In the genomic region with DNA sequence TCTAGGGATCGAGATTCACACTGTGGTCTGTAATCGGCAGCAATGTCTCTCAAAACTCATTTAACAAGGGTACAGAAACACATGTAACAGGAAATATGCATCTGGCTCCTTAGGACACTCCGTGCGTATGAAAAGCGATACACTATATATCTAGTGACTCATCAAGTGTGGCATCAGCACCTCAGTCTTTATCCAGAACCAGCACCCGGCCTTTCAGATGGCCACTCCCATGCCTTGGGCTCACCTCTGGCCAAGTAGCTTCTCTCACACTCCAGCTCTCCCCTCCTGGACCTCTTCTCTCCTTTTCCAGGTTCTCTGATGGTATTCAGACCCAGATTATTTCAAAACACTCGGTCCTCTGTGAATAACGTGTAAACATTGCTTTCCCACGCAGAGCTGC, we compare ENCODE assay signal across 19 mouse cellular contexts.
"Had no signal": no experiment of that assay in that cellular context is flagged by ENCODE, and none has a peak within 500 bp of the region (broad histone marks: within the 10 kb centered on the region; RNA-seq: fewer than 3 reads in every experiment).

No protein-coding gene starts in this region.

- DNase-seq: kidney, adult 9 months; kidney, postnatal 25 days; layer of hippocampus, adult 9-11 months; liver, embryonic 13.5 days; lung, adult 2 months; lung, postnatal 14 days; retina, postnatal 1 day; right cerebral cortex, postnatal 25 days; spleen, adult 18-20 months; thymus, adult 18-20 months; thymus, postnatal 36 days had no signal

- H3K4me3 ChIP-seq: layer of hippocampus, adult 2 months; limb, embryonic 10.5 days; limb, embryonic 13.5 days; liver, embryonic 13.5 days; midbrain, embryonic 12.5 days; midbrain, embryonic 15.5 days; neural tube, embryonic 13.5 days; stomach, embryonic 15.5 days had no signal

- H3K27me3 ChIP-seq: limb, embryonic 13.5 days; liver, embryonic 13.5 days; midbrain, embryonic 15.5 days; stomach, embryonic 15.5 days had no signal

- H3K4me2 ChIP-seq: limb, embryonic 13.5 days; liver, embryonic 13.5 days; midbrain, embryonic 12.5 days; midbrain, embryonic 15.5 days; neural tube, embryonic 13.5 days; stomach, embryonic 15.5 days had no signal

- ATAC-seq: midbrain, embryonic 15.5 days had no signal

- H3K9me3 ChIP-seq: limb, embryonic 10.5 days; limb, embryonic 13.5 days; liver, embryonic 13.5 days; midbrain, embryonic 12.5 days; midbrain, embryonic 15.5 days; neural tube, embryonic 13.5 days; stomach, embryonic 15.5 days had no signal

- H3K27ac ChIP-seq: layer of hippocampus, adult 2 months; liver, embryonic 13.5 days; macrophage; midbrain, embryonic 12.5 days; midbrain, embryonic 15.5 days; neural tube, embryonic 13.5 days had no signal

- H3K36me3 ChIP-seq: liver, embryonic 13.5 days; midbrain, embryonic 12.5 days; midbrain, embryonic 15.5 days; neural tube, embryonic 13.5 days; stomach, embryonic 15.5 days had no signal

- H3K9ac ChIP-seq: limb, embryonic 13.5 days; liver, embryonic 13.5 days; midbrain, embryonic 12.5 days; midbrain, embryonic 15.5 days; neural tube, embryonic 13.5 days; stomach, embryonic 15.5 days had no signal
